Mouse (Mus musculus): ENCODE data around the gene Zc3h12c. TPM values are rescaled to one million over a fixed set of nuclear protein-coding genes. Genes with fewer than 3 reads are reported as not detected.
A peak's percentile ranks its signal among the peaks of the same experiment; 100 is the strongest.

Zc3h12c gene
- 0.59 and 2.1 TPM in 2 replicates for polyA plus RNA-seq (2011; ENCODE audit: insufficient read depth, insufficient read length, low replicate concordance, missing spikeins)

DNA sequence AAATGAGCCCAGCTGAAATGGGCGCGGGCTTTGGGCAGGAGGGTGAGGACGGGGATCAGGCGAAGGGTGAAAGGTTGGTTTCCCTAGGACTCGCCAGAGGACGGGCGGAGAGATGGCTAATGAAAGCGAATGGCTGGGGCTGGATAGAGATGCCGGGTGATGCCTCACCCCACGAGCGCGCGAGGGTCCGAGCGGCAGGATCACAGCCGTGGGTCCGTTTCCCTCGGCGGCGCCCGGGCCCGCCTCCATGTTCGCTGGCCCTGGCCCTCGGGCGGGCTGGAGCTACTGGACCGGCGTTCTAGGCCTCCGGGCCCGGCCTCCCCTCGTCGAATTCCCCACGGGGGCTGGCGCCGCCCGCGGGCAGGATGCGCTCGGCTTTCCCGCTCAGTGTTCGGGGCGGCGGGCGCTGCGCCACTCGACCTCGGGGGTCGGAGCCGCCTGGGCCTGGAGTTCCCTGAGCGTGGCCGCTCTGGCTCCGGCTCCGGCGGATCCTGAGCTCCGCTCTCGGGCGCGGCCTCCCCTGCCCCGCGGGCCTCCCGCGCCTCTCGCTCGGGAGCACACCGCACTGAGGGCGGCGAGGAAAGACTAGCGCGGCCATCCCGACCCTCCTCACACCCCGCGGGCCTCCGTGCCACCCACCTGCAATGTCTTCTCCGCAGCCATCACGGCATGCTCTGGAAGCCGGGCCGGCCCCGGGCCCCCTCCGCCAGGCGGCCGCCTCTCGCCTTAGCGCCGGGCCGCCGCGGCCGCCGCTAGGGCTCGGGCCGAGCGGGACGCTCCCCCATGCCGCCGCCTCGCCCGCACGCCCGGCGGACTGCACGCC is at the start of gene Zc3h12c:
Gene Zc3h12c, minus strand, starts transcription at position 710 of the 823 bp plus-strand sequence.
- no peaks in the 10 kb centered on the region; the same call in 1 of the 2 replicates for H3K4me1 ChIP-seq (ENCODE audit: control insufficient read depth, insufficient read depth, low read length)
- under 1% methylated on average over 88 of the region's 100 CpGs for WGBS
- peak within 1 kb of the TSS; percentile 68 for H3K4me3 ChIP-seq (replicated peaks; ENCODE audit: control insufficient read depth, low read depth, low read length)
- TF ChIP-seq CTCF (IDR thresholded peaks at IDR 0.05; ENCODE audit: control insufficient read depth, insufficient read depth, low read length) (no peak), POLR2A (IDR thresholded peaks at IDR 0.05; ENCODE audit: borderline replicate concordance, control insufficient read depth, low read depth, low read length) (no peak)
- H3K27ac ChIP-seq (ENCODE audit: control insufficient read depth, insufficient read depth, low read depth, low read length, poor library complexity), result peak within 1 kb of the TSS; percentile 73

DNA sequence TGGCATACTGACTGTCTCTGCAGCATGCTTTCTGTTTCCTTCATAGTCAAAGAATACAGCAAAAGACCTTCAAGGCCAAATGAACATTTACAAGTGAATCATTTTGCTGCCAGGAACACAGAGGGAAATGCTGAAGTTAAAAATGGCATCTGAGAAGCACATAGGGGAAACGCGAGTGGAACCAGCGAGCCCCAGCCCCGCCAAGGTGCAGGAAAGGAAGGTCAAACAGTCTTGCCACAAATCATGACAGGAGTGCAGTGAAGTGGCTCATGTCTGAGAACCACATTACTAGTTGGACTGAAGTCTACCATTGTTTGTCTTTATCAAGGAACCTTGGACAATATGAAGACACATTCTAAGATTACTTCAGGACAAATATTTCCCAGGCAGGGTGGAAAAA is 49.3 kb upstream of the Zc3h12c start:
- WGBS, result 8% methylated on average over 4 of the region's 4 CpGs

DNA sequence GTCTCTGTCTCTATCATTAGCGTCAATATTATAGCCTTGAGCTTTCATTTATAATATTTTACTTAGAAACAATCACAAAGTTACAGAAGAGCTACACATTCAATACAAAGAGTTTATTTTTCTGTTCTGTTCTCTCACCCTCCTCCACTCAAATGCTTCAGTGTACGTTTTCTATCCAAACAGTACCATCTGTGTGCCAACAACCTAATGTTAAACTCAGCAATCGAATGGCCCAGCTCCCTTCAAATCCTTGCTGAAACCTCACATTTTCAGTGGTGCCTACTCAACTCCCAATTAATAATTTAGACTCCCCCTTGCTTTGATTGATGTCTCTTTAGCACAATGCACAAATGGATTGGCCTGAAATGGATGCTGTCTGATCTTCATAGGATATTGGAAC is 46.9 kb upstream of the Zc3h12c start:
- TF ChIP-seq POLR2A (IDR thresholded peaks at IDR 0.05; ENCODE audit: borderline replicate concordance, control insufficient read depth, low read depth, low read length) (no peak), CTCF (IDR thresholded peaks at IDR 0.05; ENCODE audit: control insufficient read depth, insufficient read depth, low read length) (no peak)
- H3K27ac ChIP-seq (ENCODE audit: control insufficient read depth, insufficient read depth, low read depth, low read length, poor library complexity), result no peak overlapping the region
- H3K4me3 ChIP-seq (replicated peaks; ENCODE audit: control insufficient read depth, low read depth, low read length), result no peak overlapping the region
- no peaks in the 10 kb centered on the region for H3K4me1 ChIP-seq (ENCODE audit: control insufficient read depth, insufficient read depth, low read length)
- WGBS, result 81% methylated on average over 3 of the region's 3 CpGs

More for the DNA sequence above, 49.3 kb upstream of the Zc3h12c start:
- Histone ChIP-seq H3K27ac (ENCODE audit: control insufficient read depth, insufficient read depth, low read depth, low read length, poor library complexity) (no peak overlapping the region), H3K4me1 (ENCODE audit: control insufficient read depth, insufficient read depth, low read length) (no peaks in the 10 kb centered on the region), H3K4me3 (replicated peaks; ENCODE audit: control insufficient read depth, low read depth, low read length) (no peak overlapping the region)
- no peak for TF ChIP-seq POLR2A (IDR thresholded peaks at IDR 0.05; ENCODE audit: borderline replicate concordance, control insufficient read depth, low read depth, low read length)
- no peak for TF ChIP-seq CTCF (IDR thresholded peaks at IDR 0.05; ENCODE audit: control insufficient read depth, insufficient read depth, low read length)

DNA sequence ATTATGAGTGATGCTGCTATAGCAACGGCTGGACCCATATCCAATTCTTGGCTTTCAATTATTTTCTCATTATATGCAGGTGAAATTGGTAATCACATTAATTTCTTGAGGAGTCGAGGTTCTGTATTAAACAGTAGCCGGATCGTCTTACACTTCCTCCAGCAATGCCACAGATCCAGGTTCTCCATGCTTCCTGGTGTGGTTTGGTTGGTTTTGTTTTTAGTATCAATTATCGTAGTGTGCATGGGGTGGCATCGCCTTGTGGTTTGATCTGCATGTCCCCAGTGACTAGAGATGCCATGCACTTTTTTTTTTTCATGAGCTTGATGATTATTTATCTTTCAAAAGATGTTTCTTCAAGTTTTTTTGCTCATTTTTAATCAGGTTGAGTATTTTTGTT is 44.0 kb upstream of the Zc3h12c start:
- WGBS, result 65% methylated on average over 6 of the region's 6 CpGs
- H3K27ac ChIP-seq (ENCODE audit: control insufficient read depth, insufficient read depth, low read depth, low read length, poor library complexity), result no peak overlapping the region
- no peaks in the 10 kb centered on the region for H3K4me1 ChIP-seq (ENCODE audit: control insufficient read depth, insufficient read depth, low read length)
- TF ChIP-seq CTCF (IDR thresholded peaks at IDR 0.05; ENCODE audit: control insufficient read depth, insufficient read depth, low read length) (no peak), POLR2A (IDR thresholded peaks at IDR 0.05; ENCODE audit: borderline replicate concordance, control insufficient read depth, low read depth, low read length) (no peak)
- no peak overlapping the region for H3K4me3 ChIP-seq (replicated peaks; ENCODE audit: control insufficient read depth, low read depth, low read length)

DNA sequence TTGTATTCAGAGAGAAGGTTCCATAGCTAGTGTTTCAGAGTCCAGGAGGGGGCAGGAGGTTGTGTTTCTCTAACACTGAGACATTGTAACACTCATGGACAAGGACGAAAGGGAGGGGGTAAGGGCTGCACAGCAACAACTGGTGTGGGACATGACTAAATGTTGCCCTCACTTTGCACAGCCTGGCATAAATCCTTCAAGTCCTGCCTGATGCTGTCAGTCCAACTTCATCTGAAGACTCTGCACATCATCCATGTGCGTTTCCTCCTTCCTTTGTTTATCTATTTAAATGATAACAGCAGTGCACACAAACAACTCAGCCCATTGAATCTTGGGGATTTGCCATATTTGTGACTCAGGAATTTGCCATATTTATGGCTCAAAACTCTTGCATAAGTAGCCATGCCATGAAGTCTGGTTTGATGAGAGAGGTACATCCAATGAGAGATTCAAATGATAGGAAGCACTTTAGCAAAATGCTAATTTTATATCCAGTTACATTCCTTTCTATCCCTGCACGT is 40.2 kb upstream of the Zc3h12c start:
- H3K4me1 ChIP-seq (ENCODE audit: control insufficient read depth, insufficient read depth, low read length), result no peaks in the 10 kb centered on the region
- TF ChIP-seq CTCF (IDR thresholded peaks at IDR 0.05; ENCODE audit: control insufficient read depth, insufficient read depth, low read length), result no peak
- TF ChIP-seq POLR2A (IDR thresholded peaks at IDR 0.05; ENCODE audit: borderline replicate concordance, control insufficient read depth, low read depth, low read length), result no peak
- no peak overlapping the region for H3K4me3 ChIP-seq (replicated peaks; ENCODE audit: control insufficient read depth, low read depth, low read length)
- no peak overlapping the region for H3K27ac ChIP-seq (ENCODE audit: control insufficient read depth, insufficient read depth, low read depth, low read length, poor library complexity)
- 78% methylated on average over 3 of the region's 3 CpGs for WGBS

DNA sequence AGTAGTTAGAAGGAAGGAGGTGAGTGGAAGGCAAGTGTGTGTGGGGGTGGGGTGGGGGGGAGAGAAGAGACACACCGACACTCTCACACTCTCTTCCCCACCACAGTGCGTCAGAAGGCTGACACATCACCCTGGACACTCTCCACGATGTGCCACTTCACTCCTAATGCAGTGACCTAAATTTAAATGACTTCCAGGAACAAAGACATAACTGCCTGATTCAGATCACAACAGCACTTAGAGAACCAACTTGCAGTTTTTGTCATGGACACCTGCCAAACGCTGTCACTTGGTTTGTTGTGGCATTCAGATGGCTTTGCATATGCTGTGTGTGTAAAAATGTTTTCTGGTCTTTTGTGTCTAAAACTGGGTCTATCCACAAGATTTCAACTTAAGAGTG is 34.8 kb upstream of the Zc3h12c start:
- Histone ChIP-seq H3K4me1 (ENCODE audit: control insufficient read depth, insufficient read depth, low read length) (no peaks in the 10 kb centered on the region), H3K4me3 (replicated peaks; ENCODE audit: control insufficient read depth, low read depth, low read length) (no peak overlapping the region), H3K27ac (ENCODE audit: control insufficient read depth, insufficient read depth, low read depth, low read length, poor library complexity) (no peak overlapping the region)
- TF ChIP-seq POLR2A (IDR thresholded peaks at IDR 0.05; ENCODE audit: borderline replicate concordance, control insufficient read depth, low read depth, low read length), result no peak
- TF ChIP-seq CTCF (IDR thresholded peaks at IDR 0.05; ENCODE audit: control insufficient read depth, insufficient read depth, low read length), result no peak
- 52% methylated on average over 4 of the region's 4 CpGs for WGBS

DNA sequence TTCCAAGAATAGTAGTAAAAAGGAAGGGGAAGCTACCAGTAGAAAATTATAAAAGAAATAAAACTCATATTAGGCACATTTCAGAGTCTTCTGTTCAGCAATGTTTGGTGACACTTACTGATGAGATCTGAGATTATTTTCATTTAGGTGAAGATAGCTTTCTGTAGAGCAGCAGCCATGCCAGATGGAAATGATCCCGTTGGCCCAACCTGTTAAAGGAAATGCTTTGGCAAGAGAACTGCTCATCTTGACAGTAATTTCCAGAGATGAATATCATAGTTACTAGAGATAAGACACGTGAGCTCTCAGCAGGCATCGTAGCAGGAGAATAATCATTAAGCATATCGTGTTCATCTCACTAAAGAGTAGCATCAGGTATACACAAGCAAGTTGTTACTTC is 31.9 kb upstream of the Zc3h12c start:
- Histone ChIP-seq H3K27ac (ENCODE audit: control insufficient read depth, insufficient read depth, low read depth, low read length, poor library complexity) (no peak overlapping the region), H3K4me1 (ENCODE audit: control insufficient read depth, insufficient read depth, low read length) (no peaks in the 10 kb centered on the region; the same call in 1 of the 2 replicates), H3K4me3 (replicated peaks; ENCODE audit: control insufficient read depth, low read depth, low read length) (no peak overlapping the region)
- WGBS, result 77% methylated on average over 4 of the region's 4 CpGs
- no peak for TF ChIP-seq CTCF (IDR thresholded peaks at IDR 0.05; ENCODE audit: control insufficient read depth, insufficient read depth, low read length)
- TF ChIP-seq POLR2A (IDR thresholded peaks at IDR 0.05; ENCODE audit: borderline replicate concordance, control insufficient read depth, low read depth, low read length), result no peak

DNA sequence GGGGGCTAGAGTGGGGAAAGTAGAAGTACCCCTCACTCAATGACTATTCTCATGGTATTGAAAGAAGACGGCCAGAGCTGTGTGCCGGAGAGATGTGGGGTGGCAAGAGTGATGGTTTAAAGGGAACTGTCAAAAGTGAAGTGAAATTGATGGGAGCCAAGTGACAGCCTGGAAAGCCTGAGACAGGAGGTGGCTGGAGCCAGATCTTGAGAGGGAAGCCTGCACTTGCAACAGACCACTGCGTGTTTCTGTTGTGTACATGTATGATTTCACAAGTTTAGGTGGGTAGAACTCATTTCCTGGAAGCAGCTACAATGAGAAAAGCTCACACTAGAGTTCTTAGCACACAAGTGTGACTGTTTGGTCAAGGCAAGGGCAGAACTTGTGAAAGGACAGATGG is 27.5 kb upstream of the Zc3h12c start:
- H3K4me3 ChIP-seq (replicated peaks; ENCODE audit: control insufficient read depth, low read depth, low read length), result no peak overlapping the region

More for the DNA sequence above, 27.5 kb upstream of the Zc3h12c start:
- TF ChIP-seq POLR2A (IDR thresholded peaks at IDR 0.05; ENCODE audit: borderline replicate concordance, control insufficient read depth, low read depth, low read length), result no peak
- no peak for TF ChIP-seq CTCF (IDR thresholded peaks at IDR 0.05; ENCODE audit: control insufficient read depth, insufficient read depth, low read length)
- Histone ChIP-seq H3K27ac (ENCODE audit: control insufficient read depth, insufficient read depth, low read depth, low read length, poor library complexity) (no peak overlapping the region), H3K4me1 (ENCODE audit: control insufficient read depth, insufficient read depth, low read length) (no peaks in the 10 kb centered on the region; the same call in 1 of the 2 replicates)
- 47% methylated on average over 3 of the region's 3 CpGs for WGBS
